Mouse (Mus musculus) liver, embryonic 16.5 days (tissue): Measurements from ENCODE around the gene Svop. TPM values are rescaled to one million over a fixed set of nuclear protein-coding genes. Genes with fewer than 3 reads are reported as not detected.

Experiments used
- ATAC-seq: fragments of 200-750 bp; cut with Nextera tagmentation; 2 replicates; pipeline ENCODE4 v1.8.0; 2017; ENCODE audit warnings: low read depth, mild to moderate bottlenecking, moderate number of reproducible peaks, moderate library complexity
- H3K27ac ChIP-seq: fragments of 300-500 bp; sonication (generic); 2 replicates; pipeline ENCODE4 v1.5.1; 2014; ENCODE audit warnings: mild to moderate bottlenecking, low read length
- H3K27me3 ChIP-seq: fragments of 300-500 bp; sonication (generic); 2 replicates; pipeline ENCODE4 v1.6.1; 2014; ENCODE audit warnings: low read depth, low read length, mixed read lengths; ENCODE audit not compliant: control insufficient read depth, insufficient read depth
- H3K36me3 ChIP-seq: fragments of 300-500 bp; sonication (generic); 2 replicates; pipeline ENCODE4 v1.6.1; 2014; ENCODE audit warnings: mild to moderate bottlenecking; ENCODE audit not compliant: control insufficient read depth, insufficient read depth
- H3K4me1 ChIP-seq: fragments of 300-500 bp; sonication (generic); 2 replicates; pipeline ENCODE4 v1.6.1; 2014; ENCODE audit warnings: low read depth, low read length, mixed read lengths; ENCODE audit not compliant: control insufficient read depth
- H3K4me2 ChIP-seq: fragments of 300-500 bp; sonication (generic); 2 replicates; pipeline ENCODE4 v1.6.1; 2014; ENCODE audit warnings: low read depth, low read length, mixed read lengths
- H3K4me3 ChIP-seq: fragments of 300-500 bp; sonication (generic); 2 replicates; pipeline ENCODE4 v1.5.1; 2014; ENCODE audit warnings: low read depth, mild to moderate bottlenecking, low read length
- H3K9ac ChIP-seq: fragments of 300-500 bp; sonication (generic); 2 replicates; pipeline ENCODE4 v1.6.1; 2014; ENCODE audit warnings: low read depth, low read length
- H3K9me3 ChIP-seq: fragments of 300-500 bp; sonication (generic); replicated peaks from 2 replicates; pipeline ENCODE4 v1.6.1; 2016; ENCODE audit warnings: low read length; ENCODE audit not compliant: control insufficient read depth
- WGBS: fragments of 180-500 bp; shearing (Covaris S2); extraction: QIAGEN DNeasy Blood & Tissue Kit; methylation state at CpG from one replicate; pipeline ENCODE4 v1.1.7; 2014; ENCODE audit not compliant: insufficient replicate concordance; 5-methylcytosine and 5-hydroxymethylcytosine counted together
- polyA plus RNA-seq: library from polyadenylated mRNA; unstranded; fragments of >200 nt; fragmentation: Nextera tagmentation; extraction: Ambion mirVana; gene quantifications from 2 replicates; pipeline ENCODE4 v1.2.1, GENCODE M21; 2015

Svop gene
- polyA plus RNA-seq, 1 experiment from 2014 or later: 0.05 TPM

DNA sequence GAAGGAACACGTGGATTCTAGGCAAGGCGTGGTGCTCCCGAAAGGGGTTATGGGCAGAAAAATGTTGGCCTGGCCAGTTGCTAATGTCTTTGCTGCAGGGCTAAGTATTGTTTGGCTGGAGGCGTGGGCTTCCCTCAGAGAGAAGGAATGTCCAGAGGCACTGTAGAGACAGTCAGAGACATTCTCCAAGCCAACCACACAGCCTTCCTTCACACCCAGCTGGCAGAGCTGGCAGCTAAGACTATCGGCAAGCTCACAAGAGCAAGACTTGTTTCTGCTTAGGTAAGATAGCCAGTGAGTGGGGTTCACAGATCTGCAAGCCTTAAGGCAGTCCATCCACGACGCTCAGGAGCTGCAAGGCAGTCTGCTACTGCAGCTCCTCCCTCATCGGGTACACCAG lies 114.1 kb downstream of the Svop start:
- ATAC-seq: peak; percentile 67
- H3K27ac ChIP-seq: peak overlapping the region; percentile 95
- peaks cover 97% of the 10 kb centered on the region for H3K4me1 ChIP-seq
- H3K4me3 ChIP-seq: peak overlapping the region; percentile 26; the same call in 1 of the 2 replicates
- H3K9me3 ChIP-seq: no peaks in the 10 kb centered on the region
- no peaks in the 10 kb centered on the region for H3K27me3 ChIP-seq
- H3K9ac ChIP-seq: peak overlapping the region; percentile 5
- peaks cover 3% of the 10 kb centered on the region for H3K36me3 ChIP-seq
- 46% methylated on average over 8 of the region's 8 CpGs for WGBS
- peak overlapping the region; percentile 27 for H3K4me2 ChIP-seq

Other genes starting within 250 kb of the Svop start
- gene Coro1c, start 182.8 kb downstream of the Svop start, polyA plus RNA-seq: 40.8 and 40.9 TPM in 2 replicates
- 6.1 and 6.8 TPM in 2 replicates for gene Ssh1, start 97.7 kb downstream of the Svop start, polyA plus RNA-seq
- gene Dao, start 87.9 kb downstream of the Svop start, polyA plus RNA-seq: 0.21 TPM in 1 of 2 replicates, not detected in the other
- gene Usp30, start 26.1 kb downstream of the Svop start, polyA plus RNA-seq: 2.8 and 3.0 TPM in 2 replicates
- 2.5 and 3.4 TPM in 2 replicates for gene Alkbh2, start 36.6 kb upstream of the Svop start, polyA plus RNA-seq
- 13.7 and 15.2 TPM in 2 replicates for gene Ung, start 38.8 kb upstream of the Svop start, polyA plus RNA-seq
- 0.35 and 0.65 TPM in 2 replicates for gene Acacb, start 55.0 kb upstream of the Svop start, polyA plus RNA-seq
- gene Foxn4, start 182.2 kb upstream of the Svop start, polyA plus RNA-seq: not detected in 2 replicates
- gene Myo1h, start 197.6 kb upstream of the Svop start, polyA plus RNA-seq: 0.56 and 0.98 TPM in 2 replicates